Mouse (Mus musculus) ES-Bruce4 (cell line): Measurements from ENCODE around the gene Celsr1. TPM values are rescaled to one million over a fixed set of nuclear protein-coding genes. Genes with fewer than 3 reads are reported as not detected.
A peak's percentile ranks its signal among the peaks of the same experiment; 100 is the strongest.

ENCODE experiments used
- H3K27ac ChIP-seq: 2 replicates; pipeline ENCODE4 v1.5.1; 2012; ENCODE audit warnings: low read length, inconsistent platforms; ENCODE audit not compliant: insufficient read depth
- H3K27me3 ChIP-seq: 2 replicates; pipeline ENCODE4 v1.6.1; 2012; ENCODE audit warnings: mild to moderate bottlenecking, low read length, inconsistent platforms; ENCODE audit not compliant: control insufficient read depth, poor library complexity, insufficient read depth, severe bottlenecking
- H3K36me3 ChIP-seq: 2 replicates; pipeline ENCODE4 v1.6.1; 2012; ENCODE audit warnings: inconsistent platforms, mild to moderate bottlenecking, low read length, moderate library complexity; ENCODE audit not compliant: control insufficient read depth, poor library complexity, insufficient read depth, severe bottlenecking
- H3K4me1 ChIP-seq: one replicate; pipeline ENCODE4 v1.8.1; 2011; ENCODE audit warnings: low read length; ENCODE audit not compliant: control insufficient read depth, insufficient read depth
- H3K4me3 ChIP-seq: 2 replicates; pipeline ENCODE4 v1.5.1; 2011; ENCODE audit warnings: low read depth, mild to moderate bottlenecking, low read length
- H3K9ac ChIP-seq: 2 replicates; pipeline ENCODE4 v1.6.1; 2012; ENCODE audit warnings: low read depth, mild to moderate bottlenecking, inconsistent platforms; ENCODE audit not compliant: poor library complexity, severe bottlenecking
- H3K9me3 ChIP-seq: replicated peaks from 2 replicates; pipeline ENCODE4 v1.6.1; 2012; ENCODE audit warnings: mild to moderate bottlenecking, low read length, inconsistent platforms; ENCODE audit not compliant: control insufficient read depth, poor library complexity, insufficient read depth, severe bottlenecking
- CTCF ChIP-seq: IDR thresholded peaks from one replicate; pipeline ENCODE4 v1.8.1; 2011; ENCODE audit warnings: low read depth, low read length
- EP300 ChIP-seq: IDR thresholded peaks from 2 replicates; pipeline ENCODE4 v1.6.1; 2011; ENCODE audit warnings: low read depth, low read length; ENCODE audit not compliant: insufficient read depth
- POLR2A ChIP-seq: IDR thresholded peaks from one replicate; pipeline ENCODE4 v1.8.1; 2011; ENCODE audit warnings: low read length; ENCODE audit not compliant: insufficient read depth
- polyA plus RNA-seq: library from polyadenylated mRNA; stranded (reverse); fragments of >200 nt; gene quantifications from 2 replicates; pipeline ENCODE4 v1.2.4, GENCODE M21; 2011; ENCODE audit warnings: low read depth; ENCODE audit not compliant: missing spikeins, insufficient read depth, insufficient read length

The Celsr1 gene
- 8.0 and 10.2 TPM in 2 replicates for polyA plus RNA-seq

DNA sequence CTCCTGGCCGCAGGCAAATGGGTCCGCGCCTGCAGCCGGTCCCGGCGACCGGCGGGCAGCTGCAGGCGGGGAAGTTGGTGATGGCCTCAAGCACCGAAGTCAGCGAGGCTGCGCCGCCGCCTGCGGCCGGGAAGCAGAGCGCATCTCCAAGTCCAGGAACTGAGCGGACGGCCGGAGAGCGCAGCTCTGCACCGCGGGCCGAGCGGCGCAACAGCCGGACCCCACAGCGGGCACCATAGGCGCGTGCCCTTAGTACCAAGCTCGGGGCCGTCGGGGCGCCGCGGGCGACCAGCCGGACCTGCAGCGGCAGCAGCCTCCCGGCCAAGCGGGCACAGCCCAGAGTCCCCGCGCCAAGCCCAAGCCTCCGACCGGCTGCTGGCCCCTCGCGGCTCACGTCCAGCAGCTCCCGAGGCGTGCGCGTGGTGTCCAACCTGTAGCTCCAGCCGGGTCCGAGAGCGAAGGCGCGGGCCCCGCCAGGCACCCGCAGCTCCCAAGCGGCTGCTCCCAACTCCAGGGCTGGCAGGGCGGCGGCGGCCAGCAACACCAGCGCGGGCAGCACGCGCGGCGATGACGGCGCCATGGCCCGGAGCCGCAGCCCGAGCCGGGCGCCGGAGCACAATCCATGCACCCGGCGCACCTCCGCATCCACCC lies at the start of gene Celsr1:
Gene Celsr1 (minus strand): TSS at position 587 of the 651 bp plus-strand sequence.
- no peaks in the 10 kb centered on the region for H3K36me3 ChIP-seq
- H3K4me1 ChIP-seq: no peaks in the 10 kb centered on the region
- TF ChIP-seq EP300 (no peak), POLR2A (no peak), CTCF (no peak)
- no peaks in the 10 kb centered on the region for H3K9me3 ChIP-seq
- peak within 1 kb of the TSS; percentile 80 for H3K9ac ChIP-seq
- H3K27me3 ChIP-seq: no peaks in the 10 kb centered on the region
- peak within 1 kb of the TSS; percentile 84 for H3K4me3 ChIP-seq
- H3K27ac ChIP-seq: no peak within 1 kb of the TSS

DNA sequence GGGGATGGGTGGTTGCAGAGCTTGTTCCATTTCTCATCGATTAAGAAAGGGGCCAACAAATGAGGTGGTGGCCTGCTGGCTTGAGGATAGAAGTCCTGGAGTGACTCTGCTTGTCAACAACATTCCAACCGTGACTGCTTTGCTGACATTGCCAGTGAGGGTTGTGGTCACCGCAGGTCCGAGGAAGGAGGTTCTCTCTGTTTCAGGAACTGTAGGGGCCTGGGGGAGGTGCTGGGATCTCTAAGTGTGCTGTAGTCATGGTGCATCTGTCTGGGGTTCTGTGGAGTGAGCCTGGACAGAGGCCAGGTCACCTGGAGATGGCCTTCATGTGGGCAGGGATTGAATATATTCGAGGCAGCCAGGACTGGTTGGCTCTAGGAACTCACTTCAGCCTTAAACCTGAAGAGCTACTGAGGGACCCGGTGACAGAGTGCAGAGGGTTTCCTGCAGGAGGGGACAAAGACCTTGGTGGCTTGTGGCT lies 49.7 kb upstream of the Celsr1 start:
- no peak for TF ChIP-seq EP300
- no peak for TF ChIP-seq POLR2A
- no peak for TF ChIP-seq CTCF
- no peak overlapping the region for H3K9ac ChIP-seq
- H3K27me3 ChIP-seq: no peaks in the 10 kb centered on the region
- H3K4me3 ChIP-seq: no peak overlapping the region
- no peaks in the 10 kb centered on the region for H3K36me3 ChIP-seq
- H3K27ac ChIP-seq: no peak overlapping the region
- H3K9me3 ChIP-seq: no peaks in the 10 kb centered on the region
- H3K4me1 ChIP-seq: peaks cover 2% of the 10 kb centered on the region

- peaks cover 2% of the 10 kb centered on the region for H3K4me1 ChIP-seq
- no peak overlapping the region for H3K4me3 ChIP-seq
- H3K9me3 ChIP-seq: no peaks in the 10 kb centered on the region
- H3K36me3 ChIP-seq: no peaks in the 10 kb centered on the region
- H3K9ac ChIP-seq: no peak overlapping the region
- H3K27me3 ChIP-seq: no peaks in the 10 kb centered on the region
- H3K27ac ChIP-seq: no peak overlapping the region
- TF ChIP-seq CTCF (no peak), EP300 (no peak)
Measured at GRCm38 (mm10) chr15:86082551-86082961, 49.0 kb upstream of the Celsr1 start.

GRCm38 (mm10) chr15:86081654-86082053 lies 48.1 kb upstream of the Celsr1 start:
- H3K36me3 ChIP-seq: no peaks in the 10 kb centered on the region
- no peak overlapping the region for H3K9ac ChIP-seq
- H3K4me3 ChIP-seq: no peak overlapping the region
- peaks cover 2% of the 10 kb centered on the region for H3K4me1 ChIP-seq
- no peak overlapping the region for H3K27ac ChIP-seq
- H3K9me3 ChIP-seq: no peaks in the 10 kb centered on the region
- TF ChIP-seq POLR2A (no peak), CTCF (no peak), EP300 (no peak)
- H3K27me3 ChIP-seq: no peaks in the 10 kb centered on the region

- no peaks in the 10 kb centered on the region for H3K4me1 ChIP-seq
- no peak overlapping the region for H3K9ac ChIP-seq
- H3K4me3 ChIP-seq: no peak overlapping the region
- no peaks in the 10 kb centered on the region for H3K9me3 ChIP-seq
- no peaks in the 10 kb centered on the region for H3K27me3 ChIP-seq
- H3K27ac ChIP-seq: no peak overlapping the region
- no peak for TF ChIP-seq EP300
- no peak for TF ChIP-seq CTCF
- TF ChIP-seq POLR2A: no peak
- H3K36me3 ChIP-seq: no peaks in the 10 kb centered on the region
Measured at GRCm38 (mm10) chr15:86080408-86080807, 46.8 kb upstream of the Celsr1 start.

DNA sequence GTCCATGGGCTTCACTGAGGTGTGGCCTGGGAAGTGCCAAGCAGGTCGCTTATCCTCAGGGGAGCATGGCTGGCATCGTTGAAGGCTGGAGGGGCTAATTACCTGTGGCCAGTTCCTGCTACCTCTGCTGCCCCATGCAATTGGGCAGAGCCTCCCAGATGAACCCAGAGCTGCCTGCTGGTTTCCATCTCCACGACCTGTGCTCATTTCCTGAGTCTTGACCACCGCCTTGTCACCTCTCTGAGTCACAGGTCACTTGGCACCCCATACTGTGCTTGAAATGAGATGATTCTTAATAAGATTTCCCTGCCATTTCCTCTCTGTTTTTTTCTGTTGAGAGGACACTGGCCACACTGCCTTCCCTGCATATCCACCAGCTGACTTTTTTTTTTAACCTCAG lies 46.3 kb upstream of the Celsr1 start:
- Histone ChIP-seq H3K4me3 (no peak overlapping the region), H3K27ac (no peak overlapping the region), H3K4me1 (no peaks in the 10 kb centered on the region), H3K36me3 (no peaks in the 10 kb centered on the region), H3K9me3 (no peaks in the 10 kb centered on the region), H3K9ac (no peak overlapping the region), H3K27me3 (no peaks in the 10 kb centered on the region)
- TF ChIP-seq EP300: no peak
- TF ChIP-seq POLR2A: no peak
- TF ChIP-seq CTCF: no peak
